Mouse (Mus musculus) kidney, postnatal 36 days (tissue): ENCODE measurements at regions not wholly inside any gene's neighbourhood (a gene's known extent, or its start where the extent isn't known, plus 50 kb on each side); places are given as distances from the start of the nearest gene placed in this dataset.

ENCODE experiments used
- DNase-seq, 2 experiments: peaks; one replicate each; pipeline ENCODE4 v3.0.0; 2021 to 2022; ENCODE audit warnings: mixed read lengths in 2 of 2

- no peak for DNase-seq
These were observed 56.0 kb downstream of the Foxf2 start for GRCm38 (mm10) chr13:31681571-31681970.

GRCm38 (mm10) chr13:31683311-31683710, 57.7 kb downstream of the Foxf2 start:
- no peak for DNase-seq

- no peak for DNase-seq
These were observed 62.9 kb downstream of the Foxf2 start for GRCm38 (mm10) chr13:31688531-31688930.

- DNase-seq = peak; percentile 8 to 58
These were observed 63.7 kb downstream of the Foxf2 start for GRCm38 (mm10) chr13:31689317-31689716.

- DNase-seq = no peak
These were observed 70.1 kb downstream of the Foxf2 start for GRCm38 (mm10) chr13:31695725-31696124.

- DNase-seq = no peak
These were observed 78.6 kb downstream of the Foxf2 start for GRCm38 (mm10) chr13:31704199-31704598.

- peak in 1 of 2 experiments; percentile 3 for DNase-seq
These were observed 79.8 kb downstream of the Foxf2 start for GRCm38 (mm10) chr13:31705406-31705805.

- no peak for DNase-seq
These were observed 85.1 kb downstream of the Foxf2 start for GRCm38 (mm10) chr13:31710681-31711080.

GRCm38 (mm10) chr13:31715683-31716082, 90.1 kb downstream of the Foxf2 start:
- DNase-seq = no peak

- no peak for DNase-seq
These were observed 89.7 kb upstream of the Foxc1 start for GRCm38 (mm10) chr13:31716771-31717170.

GRCm38 (mm10) chr13:31720731-31721130, 85.7 kb upstream of the Foxc1 start:
- no peak for DNase-seq

- no peak for DNase-seq
These were observed 77.6 kb upstream of the Foxc1 start for GRCm38 (mm10) chr13:31728862-31729261.

- DNase-seq = no peak
These were observed 60.2 kb upstream of the Foxc1 start for GRCm38 (mm10) chr13:31746276-31746675.
